ENCODE assay signal across 8 mouse cellular contexts in the genomic region with DNA sequence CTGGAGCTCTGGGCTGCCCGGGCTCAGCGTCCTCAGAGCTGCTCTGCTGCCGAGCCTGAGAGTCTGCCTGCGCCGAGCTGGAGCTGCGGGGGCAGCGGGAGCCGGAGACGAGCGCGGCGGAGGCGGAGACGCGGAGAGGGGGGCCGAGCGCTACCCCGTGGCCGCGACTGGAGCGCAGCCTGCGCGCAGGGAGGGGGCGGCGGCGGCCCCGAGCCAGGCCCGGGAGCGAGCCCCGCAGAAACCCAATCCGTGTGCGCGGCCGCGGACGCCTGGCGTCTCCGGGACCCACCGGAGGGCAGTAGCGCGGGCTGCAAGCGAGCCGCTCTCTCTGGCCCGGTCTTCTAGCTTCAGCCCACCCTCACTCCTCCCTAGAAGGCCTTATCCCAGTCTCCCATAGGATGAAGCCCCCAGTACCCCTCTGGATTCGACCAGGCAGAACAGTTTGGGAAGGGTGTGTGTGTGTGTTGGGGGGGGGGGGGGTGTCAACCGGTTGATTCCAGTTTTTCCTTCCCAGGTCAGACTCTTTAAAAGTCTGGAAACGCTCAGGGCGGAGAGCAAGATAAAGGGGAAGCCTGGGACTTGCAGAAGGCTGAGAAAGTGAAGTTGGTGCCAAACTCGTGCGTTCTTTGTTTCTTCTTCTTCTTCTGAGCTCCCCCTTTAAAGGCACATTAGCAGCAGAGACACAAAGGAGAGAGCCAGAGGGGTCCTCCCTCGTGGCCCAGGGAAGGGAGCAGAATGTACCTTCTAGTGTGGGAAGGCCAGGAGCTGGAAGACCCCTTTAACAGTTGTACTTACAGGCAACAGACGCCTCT. TPM values are rescaled to one million over a fixed set of nuclear protein-coding genes. Genes with fewer than 3 reads are reported as not detected.
A peak's percentile ranks its signal among the peaks of the same experiment; 100 is the strongest.
DNase-seq lines count a peak whose midpoint lies in the region; ATAC-seq lines count a peak whose summit lies in the region.

Sdk2 (minus strand) TSS at position 96 of the 812 bp plus-strand sequence.

- peak within 1 kb of the TSS; percentile 56; the same call in 1 of the 2 replicates for H3K9ac ChIP-seq in liver, embryonic 13.5 days

- H3K27me3 ChIP-seq in erythroblast, embryonic 14.5 days (ENCODE audit: control insufficient read depth) = peaks cover 53% of the 10 kb centered on the region
- H3K27me3 ChIP-seq in heart, embryonic 10.5 days (ENCODE audit: insufficient read depth, poor library complexity, severe bottlenecking) = peaks cover 68% of the 10 kb centered on the region
- peaks cover 80% of the 10 kb centered on the region for H3K27me3 ChIP-seq in liver, embryonic 13.5 days

- H3K36me3 ChIP-seq in erythroblast, embryonic 14.5 days (ENCODE audit: control insufficient read depth) = no peaks in the 10 kb centered on the region
- no peaks in the 10 kb centered on the region for H3K36me3 ChIP-seq in heart, embryonic 10.5 days
- no peaks in the 10 kb centered on the region for H3K36me3 ChIP-seq in liver, embryonic 13.5 days

- ATAC-seq in erythroblast, adult 5-6 weeks (replicated peaks; ENCODE audit: low FRiP score, poor library complexity, severe bottlenecking) = no peak
- no peak for ATAC-seq in liver, embryonic 13.5 days (ENCODE audit: low read depth)
- no peak for ATAC-seq in granulocyte monocyte progenitor cell, adult 5-6 weeks (replicated peaks; ENCODE audit: poor library complexity, severe bottlenecking)

- WGBS in heart, embryonic 10.5 days = 3% methylated on average over 38 of the region's 52 CpGs
- WGBS in liver, embryonic 13.5 days (ENCODE audit: insufficient replicate concordance) = 3% methylated on average over 24 of the region's 52 CpGs

- no peaks in the 10 kb centered on the region for H3K9me3 ChIP-seq in erythroblast, embryonic 14.5 days (ENCODE audit: control insufficient read depth, low read length)
- no peaks in the 10 kb centered on the region for H3K9me3 ChIP-seq in heart, embryonic 10.5 days
- no peaks in the 10 kb centered on the region for H3K9me3 ChIP-seq in liver, embryonic 13.5 days (replicated peaks)

- DNase-seq in embryo, embryonic 9.5 days (ENCODE audit: extremely low spot score) = peak; percentile 83
- DNase-seq in heart, embryonic 10.5 days (ENCODE audit: low spot score) = peak; percentile 80
- peak; percentile 82 to 87 for DNase-seq in kidney, postnatal 4 days
- DNase-seq in liver, embryonic 13.5 days = no peak
- DNase-seq in ovary, postnatal 14 days (ENCODE audit: low spot score) = peak; percentile 61

- H3K4me3 ChIP-seq in erythroblast, embryonic 14.5 days (replicated peaks) = peak within 1 kb of the TSS; percentile 14
- H3K4me3 ChIP-seq in heart, embryonic 10.5 days = peak within 1 kb of the TSS; percentile 76
- peak within 1 kb of the TSS; percentile 52 for H3K4me3 ChIP-seq in liver, embryonic 13.5 days (replicated peaks)

- peak within 1 kb of the TSS; percentile 93 for H3K27ac ChIP-seq in heart, embryonic 10.5 days
- no peak within 1 kb of the TSS for H3K27ac ChIP-seq in liver, embryonic 13.5 days

- peak within 1 kb of the TSS; percentile 59 for H3K4me2 ChIP-seq in liver, embryonic 13.5 days

- no peaks in the 10 kb centered on the region for H3K4me1 ChIP-seq in erythroblast, embryonic 14.5 days (ENCODE audit: control insufficient read depth)
- H3K4me1 ChIP-seq in heart, embryonic 10.5 days = peaks cover 56% of the 10 kb centered on the region
- H3K4me1 ChIP-seq in liver, embryonic 13.5 days (replicated peaks) = no peaks in the 10 kb centered on the region

RNA-seq across cellular contexts. Expression of gene Sdk2, which starts in this region (rescaled TPM):
- under 0.01 TPM in 1 of 2 replicates, not detected in the other for polyA plus RNA-seq in erythroblast, embryonic 14.5 days (2012)
- not detected in 2 replicates for total RNA-seq in erythroblast, adult 5-6 weeks (2015; ENCODE audit: low replicate concordance)
- not detected in 2 replicates for total RNA-seq in erythroblast, adult 5-6 weeks (2017; ENCODE audit: low replicate concordance)
- 2.4 and 4.1 TPM in 2 replicates for polyA plus RNA-seq in heart, embryonic 10.5 days (2016; fragmentation: Nextera tagmentation; extraction: Ambion mirVana)
- polyA plus RNA-seq in liver, embryonic 13.5 days (2015; fragmentation: Nextera tagmentation; extraction: Ambion mirVana) = 0.28 and 0.39 TPM in 2 replicates
- 0.04 TPM in 1 of 2 replicates, not detected in the other for total RNA-seq in granulocyte monocyte progenitor cell, adult 5-6 weeks (2014; fragmentation: Nextera tagmentation)
- not detected in 2 replicates for total RNA-seq in granulocyte monocyte progenitor cell, adult 5-6 weeks (2017)

Comparison
In these comparisons a context has a peak if more than half of its experiments do, and no peak if none do; other contexts are left out.
1. H3K4me3 ChIP-seq: peak in every context shown above with its lines; median percentile 76 in heart, embryonic 10.5 days; 52 in liver, embryonic 13.5 days; 14 in erythroblast, embryonic 14.5 days.